Mouse (Mus musculus) urinary bladder, postnatal 4 days (tissue): Measurements from ENCODE around the gene Rnf2.

Source experiments
- DNase-seq, 2 experiments: peaks; one replicate each; pipeline ENCODE4 v3.0.0; 2021 to 2022; ENCODE audit warnings: low spot score in 2 of 2

Gene Rnf2

GRCm38 (mm10) chr1:151500531-151501361 lies at the start of gene Rnf2:
Gene Rnf2 (minus strand): TSS chr1:151500955.
- DNase-seq: peak; percentile 93 to 95

- DNase-seq: no peak
Observed at GRCm38 (mm10) chr1:151549794-151550193, 49.0 kb upstream of the Rnf2 start.

- DNase-seq: peak in 1 of 2 experiments; percentile 45
Observed at GRCm38 (mm10) chr1:151548896-151549610, 48.3 kb upstream of the Rnf2 start.

- DNase-seq: no peak
Observed at GRCm38 (mm10) chr1:151545571-151545970, 44.8 kb upstream of the Rnf2 start.

- DNase-seq: no peak
Observed at GRCm38 (mm10) chr1:151544581-151544980, 43.8 kb upstream of the Rnf2 start.

- no peak for DNase-seq
Observed at GRCm38 (mm10) chr1:151543796-151544477, 43.2 kb upstream of the Rnf2 start.

GRCm38 (mm10) chr1:151526701-151527100 lies 25.9 kb upstream of the Rnf2 start:
- no peak for DNase-seq

- DNase-seq: no peak
Observed at GRCm38 (mm10) chr1:151517571-151518250, 17.0 kb upstream of the Rnf2 start.

- DNase-seq: no peak
Observed at GRCm38 (mm10) chr1:151516871-151517270, 16.1 kb upstream of the Rnf2 start.

- DNase-seq: no peak
Observed at GRCm38 (mm10) chr1:151515733-151516132, 15.0 kb upstream of the Rnf2 start.

- DNase-seq: no peak
Observed at GRCm38 (mm10) chr1:151514119-151514518, 13.4 kb upstream of the Rnf2 start.

- no peak for DNase-seq
Observed at GRCm38 (mm10) chr1:151510811-151511210, 10.1 kb upstream of the Rnf2 start.

- DNase-seq: peak; percentile 50 to 67
Observed at GRCm38 (mm10) chr1:151499815-151500501, 797 bp downstream of the Rnf2 start.

GRCm38 (mm10) chr1:151498381-151498780 lies 2.4 kb downstream of the Rnf2 start:
- DNase-seq: no peak

- no peak for DNase-seq
Observed at GRCm38 (mm10) chr1:151497942-151498341, 2.8 kb downstream of the Rnf2 start.

- peak; percentile 29 to 65 for DNase-seq
Observed at GRCm38 (mm10) chr1:151497028-151497427, 3.7 kb downstream of the Rnf2 start.

- DNase-seq: no peak
Observed at GRCm38 (mm10) chr1:151495635-151496285, 5.0 kb downstream of the Rnf2 start.

- DNase-seq: no peak
Observed at GRCm38 (mm10) chr1:151494711-151495110, 6.0 kb downstream of the Rnf2 start.

GRCm38 (mm10) chr1:151493826-151494225 lies 6.9 kb downstream of the Rnf2 start:
- no peak for DNase-seq

- no peak for DNase-seq
Observed at GRCm38 (mm10) chr1:151492419-151492818, 8.3 kb downstream of the Rnf2 start.

GRCm38 (mm10) chr1:151489806-151490205 lies 10.9 kb downstream of the Rnf2 start:
- no peak for DNase-seq
